Mouse (Mus musculus): ENCODE data around the gene Prdm2.

Gene Prdm2

GRCm38 (mm10) chr4:143212341-143213174 is at the start of gene Prdm2:
TSS of gene Prdm2 (minus strand) at chr4:143212995.
- in situ Hi-C loops (cut with MboI; ENCODE audit: low sequenced_read_pairs): no loop called here

GRCm38 (mm10) chr4:143259718-143260349 is 47.0 kb upstream of the Prdm2 start:
- in situ Hi-C loops (cut with MboI; ENCODE audit: low sequenced_read_pairs): no loop called here

- in situ Hi-C loops (cut with MboI; ENCODE audit: low sequenced_read_pairs): no loop called here
These were observed 45.7 kb upstream of the Prdm2 start for GRCm38 (mm10) chr4:143258517-143258916.

GRCm38 (mm10) chr4:143257971-143258370 is 45.2 kb upstream of the Prdm2 start:
- in situ Hi-C loops (cut with MboI; ENCODE audit: low sequenced_read_pairs): no loop called here

- in situ Hi-C loops (cut with MboI; ENCODE audit: low sequenced_read_pairs): no loop called here
These were observed 42.7 kb upstream of the Prdm2 start for GRCm38 (mm10) chr4:143255541-143255940.

GRCm38 (mm10) chr4:143253356-143253755 is 40.6 kb upstream of the Prdm2 start:
- in situ Hi-C loops (cut with MboI; ENCODE audit: low sequenced_read_pairs): no loop called here

- in situ Hi-C loops (cut with MboI; ENCODE audit: low sequenced_read_pairs): no loop called here
These were observed 35.3 kb upstream of the Prdm2 start for GRCm38 (mm10) chr4:143248050-143248449.

- in situ Hi-C loops (cut with MboI; ENCODE audit: low sequenced_read_pairs): no loop called here
These were observed 28.5 kb upstream of the Prdm2 start for GRCm38 (mm10) chr4:143241294-143241693.

GRCm38 (mm10) chr4:143239615-143240201 is 26.9 kb upstream of the Prdm2 start:
- in situ Hi-C loops (cut with MboI; ENCODE audit: low sequenced_read_pairs): loop anchor here (10.0 kb wide), 2 partner anchors 125 to 205 kb away; no protein-coding TSS in a partner anchor

GRCm38 (mm10) chr4:143239117-143239516 is 26.3 kb upstream of the Prdm2 start:
- in situ Hi-C loops (cut with MboI; ENCODE audit: low sequenced_read_pairs): loop anchor here (10.0 kb wide), 2 partner anchors 124 to 204 kb away; no protein-coding TSS in a partner anchor

GRCm38 (mm10) chr4:143238241-143239031 is 25.6 kb upstream of the Prdm2 start:
- in situ Hi-C loops (cut with MboI; ENCODE audit: low sequenced_read_pairs): loop anchor here (10.0 kb wide), 2 partner anchors 124 to 204 kb away; no protein-coding TSS in a partner anchor

- in situ Hi-C loops (cut with MboI; ENCODE audit: low sequenced_read_pairs): loop anchor here (10.0 kb wide), 2 partner anchors 117 to 197 kb away; no protein-coding TSS in a partner anchor
These were observed 19.1 kb upstream of the Prdm2 start for GRCm38 (mm10) chr4:143231790-143232422.

GRCm38 (mm10) chr4:143231110-143231509 is 18.3 kb upstream of the Prdm2 start:
- in situ Hi-C loops (cut with MboI; ENCODE audit: low sequenced_read_pairs): loop anchor here (10.0 kb wide), 2 partner anchors 116 to 196 kb away; no protein-coding TSS in a partner anchor

GRCm38 (mm10) chr4:143227976-143228375 is 15.2 kb upstream of the Prdm2 start:
- in situ Hi-C loops (cut with MboI; ENCODE audit: low sequenced_read_pairs): no loop called here

GRCm38 (mm10) chr4:143225886-143226285 is 13.1 kb upstream of the Prdm2 start:
- in situ Hi-C loops (cut with MboI; ENCODE audit: low sequenced_read_pairs): no loop called here

- in situ Hi-C loops (cut with MboI; ENCODE audit: low sequenced_read_pairs): no loop called here
These were observed 6.5 kb upstream of the Prdm2 start for GRCm38 (mm10) chr4:143219316-143219751.

GRCm38 (mm10) chr4:143218858-143219257 is 6.1 kb upstream of the Prdm2 start:
- in situ Hi-C loops (cut with MboI; ENCODE audit: low sequenced_read_pairs): no loop called here

- in situ Hi-C loops (cut with MboI; ENCODE audit: low sequenced_read_pairs): no loop called here
These were observed 4.4 kb upstream of the Prdm2 start for GRCm38 (mm10) chr4:143217189-143217588.

- in situ Hi-C loops (cut with MboI; ENCODE audit: low sequenced_read_pairs): no loop called here
These were observed 1.5 kb upstream of the Prdm2 start for GRCm38 (mm10) chr4:143214221-143214797.

GRCm38 (mm10) chr4:143213571-143213970 is 776 bp upstream of the Prdm2 start:
- in situ Hi-C loops (cut with MboI; ENCODE audit: low sequenced_read_pairs): no loop called here

All from CH12F3 (cell line).